Mouse (Mus musculus) adrenal gland, postnatal 36 days (tissue): ENCODE results near the gene Mgat4c. TPM values are rescaled to one million over a fixed set of nuclear protein-coding genes. Genes with fewer than 3 reads are reported as not detected.

ENCODE experiments used
- microRNA-seq: library from miRNA; unstranded; fragments of <30 nt; microRNA quantifications from one replicate; pipeline ENCODE4 v1.2.0, GENCODE M21; 2021
- total RNA-seq, 2 experiments: library from RNA; stranded (reverse); gene quantifications; 2 replicates each; pipeline ENCODE4 v1.2.3; 2021

Gene Mgat4c
- total RNA-seq, 2 experiments from 2014 or later = 6.8 to 58.0 TPM

Small RNA genes within 50 kb of the gene (microRNA-seq; reads per million reads assigned to microRNA genes)
- gene Mir3059 = not detected
